In genomic region chr11:74830256-74831161, GRCm38 (mm10) we compare ENCODE assay signal across 7 mouse cellular contexts. TPM values are rescaled to one million over a fixed set of nuclear protein-coding genes. Genes with fewer than 3 reads are reported as not detected.
DNase-seq lines count a peak whose midpoint lies in the region; ATAC-seq lines count a peak whose summit lies in the region.

Gene Mnt (plus strand): TSS chr11:74830920.

- peak; percentile 91 for ATAC-seq in embryonic facial prominence, embryonic 11.5 days (replicated peaks; ENCODE audit: insufficient number of reproducible peaks, low FRiP score, low TSS enrichment, low read depth)
- ATAC-seq in granulocyte monocyte progenitor cell, adult 5-6 weeks (replicated peaks; ENCODE audit: poor library complexity, severe bottlenecking) = peak; percentile 38
- ATAC-seq in midbrain, embryonic 13.5 days = peak; percentile 95

- no peaks in the 10 kb centered on the region for H3K27me3 ChIP-seq in embryonic facial prominence, embryonic 11.5 days (ENCODE audit: control insufficient read depth, insufficient read depth, low read length)
- H3K27me3 ChIP-seq in limb, embryonic 10.5 days (ENCODE audit: low read depth, poor library complexity, severe bottlenecking) = peaks cover 13% of the 10 kb centered on the region; the same call in 1 of the 2 replicates
- H3K27me3 ChIP-seq in midbrain, embryonic 13.5 days = no peaks in the 10 kb centered on the region

- peak; percentile 99 for DNase-seq in adrenal gland, postnatal 14 days
- peak; percentile 98 for DNase-seq in embryonic facial prominence, embryonic 11.5 days (ENCODE audit: low spot score)
- peak; percentile 100 for DNase-seq in kidney, adult 11 months
- DNase-seq in limb, embryonic 10.5 days (ENCODE audit: low spot score) = peak; percentile 96
- DNase-seq in spleen, adult 12 weeks (ENCODE audit: low spot score) = peak; percentile 87

- no peaks in the 10 kb centered on the region for H3K36me3 ChIP-seq in embryonic facial prominence, embryonic 11.5 days (replicated peaks; ENCODE audit: control insufficient read depth, insufficient read depth, low read depth, low read length)
- no peaks in the 10 kb centered on the region for H3K36me3 ChIP-seq in limb, embryonic 10.5 days
- H3K36me3 ChIP-seq in midbrain, embryonic 13.5 days = peaks cover 3% of the 10 kb centered on the region; the same call in 1 of the 2 replicates

- H3K4me3 ChIP-seq in embryonic facial prominence, embryonic 11.5 days (ENCODE audit: low read depth, low read length) = peak within 1 kb of the TSS; percentile 90
- H3K4me3 ChIP-seq in limb, embryonic 10.5 days = peak within 1 kb of the TSS; percentile 74
- peak within 1 kb of the TSS; percentile 97 for H3K4me3 ChIP-seq in midbrain, embryonic 13.5 days (replicated peaks)

- no peaks in the 10 kb centered on the region for H3K9me3 ChIP-seq in embryonic facial prominence, embryonic 11.5 days (replicated peaks; ENCODE audit: control insufficient read depth, low read length)
- H3K9me3 ChIP-seq in limb, embryonic 10.5 days (replicated peaks) = no peaks in the 10 kb centered on the region
- H3K9me3 ChIP-seq in midbrain, embryonic 13.5 days = no peaks in the 10 kb centered on the region

- peak within 1 kb of the TSS; percentile 82 for H3K9ac ChIP-seq in embryonic facial prominence, embryonic 11.5 days (replicated peaks; ENCODE audit: low read length)
- peak within 1 kb of the TSS; percentile 95 for H3K9ac ChIP-seq in midbrain, embryonic 13.5 days (replicated peaks)

- H3K4me1 ChIP-seq in embryonic facial prominence, embryonic 11.5 days (ENCODE audit: control insufficient read depth, insufficient read depth, low read length) = no peaks in the 10 kb centered on the region; the same call in 1 of the 2 replicates
- H3K4me1 ChIP-seq in limb, embryonic 10.5 days = peaks cover 52% of the 10 kb centered on the region
- H3K4me1 ChIP-seq in midbrain, embryonic 13.5 days (replicated peaks) = peaks cover 41% of the 10 kb centered on the region

- H3K4me2 ChIP-seq in embryonic facial prominence, embryonic 11.5 days (ENCODE audit: low read depth, low read length) = peak within 1 kb of the TSS; percentile 81
- peak within 1 kb of the TSS; percentile 88 for H3K4me2 ChIP-seq in midbrain, embryonic 13.5 days (replicated peaks)

- under 1% methylated on average over 70 of the region's 70 CpGs for WGBS in embryonic facial prominence, embryonic 11.5 days
- WGBS in limb, embryonic 10.5 days = under 1% methylated on average over 70 of the region's 70 CpGs
- under 1% methylated on average over 70 of the region's 70 CpGs for WGBS in midbrain, embryonic 13.5 days

- peak within 1 kb of the TSS; percentile 63 for H3K27ac ChIP-seq in embryonic facial prominence, embryonic 11.5 days (replicated peaks; ENCODE audit: low read depth, low read length)
- H3K27ac ChIP-seq in limb, embryonic 10.5 days = peak within 1 kb of the TSS; percentile 87
- H3K27ac ChIP-seq in midbrain, embryonic 13.5 days = peak within 1 kb of the TSS; percentile 95

RNA-seq across cellular contexts. Expression of gene Mnt, which starts in this region (rescaled TPM):
- 22.8 and 29.9 TPM in 2 replicates for total RNA-seq in adrenal gland, postnatal 14 days (2021)
- 3.0 and 3.6 TPM in 2 replicates for polyA plus RNA-seq in embryonic facial prominence, embryonic 11.5 days (2014; fragmentation: Nextera tagmentation; extraction: Ambion mirVana)
- 14.4 and 20.2 TPM in 2 replicates for total RNA-seq in granulocyte monocyte progenitor cell, adult 5-6 weeks (2014; fragmentation: Nextera tagmentation)
- total RNA-seq in granulocyte monocyte progenitor cell, adult 5-6 weeks (2017) = 5.3 and 6.0 TPM in 2 replicates
- polyA plus RNA-seq in limb, embryonic 10.5 days (2016; fragmentation: Nextera tagmentation; extraction: Ambion mirVana) = 4.8 and 5.7 TPM in 2 replicates
- polyA plus RNA-seq in midbrain, embryonic 13.5 days (2015; fragmentation: Nextera tagmentation; extraction: Ambion mirVana) = 8.4 and 9.1 TPM in 2 replicates

Comparison
In these comparisons a context has a peak if more than half of its experiments do, and no peak if none do; other contexts are left out.
1. Peak in every context shown above with its lines: DNase-seq, ATAC-seq, H3K4me3 ChIP-seq and H3K27ac ChIP-seq.
2. ATAC-seq: peak in every context shown above with its lines; median percentile 95 in midbrain, embryonic 13.5 days; 91 in embryonic facial prominence, embryonic 11.5 days; 38 in granulocyte monocyte progenitor cell, adult 5-6 weeks.